Mouse (Mus musculus): ENCODE measurements at regions not wholly inside any gene's neighbourhood (a gene's known extent, or its start where the extent isn't known, plus 50 kb on each side); places are given as distances from the start of the nearest gene placed in this dataset.

DNA sequence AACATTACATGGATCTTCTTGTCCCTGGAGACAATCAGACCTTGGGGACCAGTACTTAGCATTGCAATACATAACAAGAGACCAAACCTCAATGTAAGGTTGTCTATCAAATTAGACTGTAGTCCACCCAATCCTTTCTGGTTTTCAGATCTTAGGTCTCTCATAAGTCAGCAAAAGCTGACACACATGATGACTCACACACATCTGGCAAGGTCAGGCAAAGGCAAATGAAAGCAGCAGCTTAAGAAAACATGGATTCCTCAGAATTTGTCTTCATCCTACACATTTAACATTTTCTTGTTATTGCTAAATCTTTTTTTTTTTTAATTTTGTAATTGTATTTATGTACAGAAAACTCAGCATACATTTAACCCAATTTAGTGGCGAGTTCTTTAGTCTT lies 52.0 kb downstream of the Gm11983 start:
- no peak for DNase-seq (ENCODE audit: low spot score in 2 of 2)

DNA sequence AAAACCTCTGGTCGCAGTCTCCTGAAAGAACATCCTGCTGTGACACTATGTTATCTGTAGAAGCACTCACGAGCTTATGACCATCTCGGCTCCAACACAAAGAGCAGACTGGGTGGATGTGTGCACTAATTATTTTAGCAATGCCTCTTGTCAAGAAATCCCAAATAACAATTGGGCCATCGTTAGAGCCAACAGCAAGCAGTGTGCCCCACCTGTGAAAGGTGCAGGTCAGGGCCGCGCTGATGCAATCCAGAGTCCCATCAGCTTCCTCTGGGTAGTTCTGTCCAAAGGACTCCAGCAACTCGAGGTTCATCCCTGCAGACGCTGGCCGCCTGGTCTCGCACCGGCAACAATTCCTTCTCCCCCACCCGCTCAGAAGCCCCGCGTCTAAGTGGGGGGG lies 54.6 kb downstream of the Gm11983 start:
- DNase-seq (ENCODE audit: low spot score in 2 of 2), result no peak

DNA sequence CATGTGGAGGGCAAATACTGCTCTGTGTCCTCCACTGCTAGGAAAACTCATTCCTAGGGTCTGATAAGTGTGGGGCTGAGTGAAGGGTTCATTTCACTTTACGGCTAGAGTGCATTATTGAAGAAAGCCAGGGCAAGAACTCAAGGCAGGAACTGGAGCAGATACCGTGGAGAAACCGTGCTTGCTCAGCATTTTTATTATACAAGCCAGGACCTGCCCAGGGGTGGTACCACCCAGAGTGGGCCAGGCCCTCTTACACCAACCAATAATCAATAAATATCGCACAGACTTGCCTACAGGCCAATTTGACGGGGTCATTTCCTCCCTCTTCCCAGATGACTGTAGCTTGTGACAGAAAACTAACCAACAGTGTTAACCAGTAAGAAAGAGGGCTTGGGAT lies 57.7 kb downstream of the Gm11983 start:
- no peak for DNase-seq (ENCODE audit: low spot score in 2 of 2)

DNA sequence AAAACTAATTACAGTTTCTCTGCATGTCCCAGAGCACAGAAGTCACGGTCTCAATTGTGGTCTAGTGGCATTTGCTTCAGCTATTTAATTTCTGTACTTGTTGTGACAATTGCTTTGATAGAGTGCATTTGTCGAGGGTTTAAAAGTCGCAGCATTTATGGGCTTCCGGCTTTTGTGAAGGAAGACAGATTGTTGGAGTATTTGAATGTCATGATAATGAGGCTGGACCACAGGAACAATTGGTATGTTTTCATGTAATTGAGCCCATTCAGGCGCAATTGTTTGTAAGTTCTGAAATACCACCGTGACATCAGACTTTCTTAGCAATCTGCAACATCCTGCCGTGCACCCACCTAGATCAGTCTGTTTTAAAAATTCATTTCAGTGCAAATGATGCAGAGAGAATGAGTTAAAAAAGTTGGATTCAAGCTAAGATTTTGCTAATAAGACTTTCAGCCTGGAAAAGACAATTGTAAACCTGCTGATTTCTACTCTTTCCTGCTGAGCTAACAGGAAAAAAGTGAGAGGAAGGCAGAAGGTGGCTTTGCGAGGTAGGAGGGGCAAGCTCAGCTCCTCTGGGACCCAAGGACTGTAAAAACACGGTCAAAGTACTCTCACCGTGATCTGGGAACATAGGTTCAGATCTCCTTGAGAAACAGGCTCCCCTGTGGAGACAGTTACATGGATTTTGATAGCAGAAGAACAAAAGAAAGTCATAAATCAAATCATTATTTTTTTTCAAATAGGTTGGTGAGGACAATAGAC lies 58.7 kb downstream of the Gm11983 start:
- no peak for DNase-seq (ENCODE audit: low spot score in 2 of 2)

DNA sequence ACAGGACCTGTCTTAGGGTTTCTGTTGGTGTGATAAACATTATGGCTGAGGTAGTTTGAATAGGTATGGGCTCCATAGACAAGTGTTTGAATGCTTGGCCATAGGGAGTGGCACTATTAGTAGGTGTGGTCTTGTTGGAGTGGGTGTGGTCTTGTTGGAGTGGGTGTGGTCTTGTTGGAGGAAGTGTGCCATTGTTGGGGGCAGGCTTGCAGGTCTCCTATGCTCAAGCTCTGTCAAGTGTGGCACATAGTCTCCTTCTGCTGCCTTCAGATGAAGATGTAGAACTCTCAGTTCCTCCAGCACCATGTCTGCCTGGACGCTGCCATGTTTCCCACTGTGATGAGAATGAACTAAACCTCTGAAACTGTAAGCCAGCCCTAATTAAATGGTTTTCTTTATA lies 59.9 kb downstream of the Gm11983 start:
- DNase-seq (ENCODE audit: low spot score in 2 of 2), result no peak

DNA sequence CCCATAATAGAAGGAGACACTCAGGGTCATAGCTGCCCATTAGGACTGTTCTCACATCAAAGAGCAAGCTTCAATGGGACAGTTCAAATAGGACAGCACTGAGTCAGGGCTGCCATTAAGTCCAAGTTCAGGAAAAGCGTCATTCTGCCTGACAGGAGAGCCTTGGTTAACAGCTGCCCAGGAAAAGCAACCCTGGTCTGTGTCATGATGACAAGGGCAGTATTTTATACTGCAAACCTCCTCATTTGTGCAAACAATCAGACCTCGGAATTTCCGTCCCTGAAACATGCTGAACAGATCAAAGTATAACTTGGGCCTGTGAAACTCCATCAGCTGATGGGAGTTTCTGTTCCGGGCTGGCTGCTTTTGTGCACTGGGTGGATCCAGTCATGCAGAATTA lies 62.8 kb downstream of the Gm11983 start:
- no peak for DNase-seq (ENCODE audit: low spot score in 2 of 2)

DNA sequence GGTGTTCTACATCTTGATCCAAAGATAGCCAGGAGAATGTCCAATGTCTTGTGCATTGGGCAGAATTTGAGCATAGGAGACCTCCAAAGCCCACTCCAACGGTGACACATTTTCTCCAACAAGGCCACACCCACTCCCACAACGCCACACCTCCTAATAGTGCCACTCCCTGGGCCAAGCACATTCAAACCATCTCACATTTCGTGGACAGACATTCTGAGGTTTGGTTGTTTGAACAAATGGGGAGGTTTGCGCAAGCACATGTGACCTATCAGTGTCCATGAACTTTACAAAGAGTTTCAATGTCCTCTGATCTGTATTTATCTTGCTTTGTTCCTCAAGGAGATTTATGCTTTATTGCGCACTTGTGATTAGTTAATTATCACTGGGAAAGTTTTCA lies 63.5 kb downstream of the Gm11983 start:
- DNase-seq (ENCODE audit: low spot score in 2 of 2), result no peak

DNA sequence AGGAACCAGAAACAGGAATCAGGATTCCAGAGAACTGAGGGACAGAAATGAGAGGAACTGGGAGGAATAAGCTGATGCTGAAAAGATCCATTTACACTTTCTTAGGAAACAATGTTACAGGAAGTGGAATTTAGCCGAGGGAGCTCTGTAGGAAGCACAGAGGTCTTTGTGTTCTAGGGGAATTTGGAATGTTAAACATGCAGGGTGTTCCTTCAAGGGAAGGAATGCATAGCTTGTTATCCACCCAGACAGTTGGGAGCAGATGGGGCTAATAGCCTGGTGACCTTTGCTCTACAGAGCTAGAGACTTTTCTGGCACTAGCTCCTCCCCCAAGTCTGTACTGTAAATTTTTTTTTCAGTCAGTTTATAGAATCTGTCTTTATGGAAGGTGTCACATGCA lies 64.1 kb downstream of the Gm11983 start:
- no peak for DNase-seq (ENCODE audit: low spot score in 2 of 2)

DNA sequence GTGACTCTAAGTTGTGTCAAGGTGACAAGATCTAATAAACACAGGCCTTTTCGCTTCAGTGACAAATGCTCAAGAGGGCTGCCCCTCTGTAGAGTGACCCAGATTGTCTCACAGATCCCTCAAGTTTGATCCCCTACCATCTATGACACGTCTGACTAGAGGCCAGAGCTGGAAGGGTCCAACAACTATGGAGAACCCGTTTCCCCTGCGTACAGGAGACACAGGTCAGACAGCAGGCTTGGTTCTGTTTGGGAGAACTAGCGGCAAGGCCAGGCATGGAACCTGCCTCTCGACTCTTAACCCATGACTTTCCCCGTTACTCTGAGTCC lies 68.1 kb downstream of the Gm11983 start:
- no peak for DNase-seq (ENCODE audit: low spot score in 2 of 2)

DNA sequence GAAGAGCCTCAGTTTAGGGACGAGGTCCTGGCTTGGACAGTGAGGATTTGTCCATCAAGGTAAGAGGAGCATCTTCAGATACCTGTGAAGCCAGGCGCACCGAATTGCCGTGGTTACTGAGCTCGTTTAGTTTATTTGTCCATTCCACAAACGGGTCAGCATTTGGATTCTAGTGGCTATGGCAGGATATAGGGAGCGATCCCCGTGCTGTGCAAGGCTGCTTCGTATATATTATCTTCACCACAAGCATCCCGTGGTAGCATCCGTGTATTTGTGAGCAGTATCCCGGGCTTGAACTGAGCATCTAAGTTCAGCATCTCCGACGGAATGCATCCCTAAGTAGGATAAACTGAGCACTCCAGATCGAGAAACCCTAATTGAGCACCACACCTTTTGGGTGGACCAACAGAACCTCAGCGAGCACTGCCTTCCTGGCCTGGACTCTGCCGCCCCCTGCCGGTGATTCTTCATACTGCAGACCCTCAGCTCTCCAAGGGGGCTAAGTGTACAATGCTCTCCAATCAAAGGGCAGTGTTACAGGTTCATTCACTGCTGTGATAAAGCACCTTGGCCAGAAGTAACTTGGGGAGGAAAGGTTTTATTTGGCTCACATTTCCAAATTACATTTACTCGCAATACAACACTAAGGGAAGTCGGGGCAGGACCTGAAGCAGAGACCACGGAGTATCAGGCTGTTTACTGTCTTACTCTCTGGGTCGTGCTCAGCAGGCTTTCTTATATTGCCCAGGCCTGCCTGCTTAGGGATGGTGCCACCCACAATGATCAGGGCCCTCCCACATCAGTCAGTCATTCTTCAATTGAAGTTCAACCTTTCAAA lies 68.6 kb downstream of the Gm11983 start:
- peak in 1 of 2 experiments; percentile 82 for DNase-seq (ENCODE audit: low spot score in 2 of 2)

DNA sequence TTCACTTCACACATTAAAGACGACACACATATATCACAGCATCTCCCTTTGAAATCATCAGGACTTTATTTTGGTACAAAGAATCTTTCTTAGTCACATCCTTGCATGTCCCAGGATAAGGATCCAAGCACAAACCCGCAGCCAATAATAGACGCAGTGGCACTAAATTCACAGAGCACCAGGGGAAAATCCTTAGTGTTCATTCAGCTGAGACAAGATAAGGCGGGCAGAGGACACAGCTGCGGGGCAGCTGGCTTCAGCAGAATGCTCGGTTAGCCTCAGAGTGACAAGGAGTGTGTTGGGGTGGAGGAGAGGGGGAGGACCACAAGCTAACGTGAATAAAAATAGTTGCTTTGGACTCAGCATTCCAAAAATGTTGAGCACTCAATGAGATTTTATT lies 70.7 kb downstream of the Gm11983 start:
- DNase-seq (ENCODE audit: low spot score in 2 of 2), result no peak

DNA sequence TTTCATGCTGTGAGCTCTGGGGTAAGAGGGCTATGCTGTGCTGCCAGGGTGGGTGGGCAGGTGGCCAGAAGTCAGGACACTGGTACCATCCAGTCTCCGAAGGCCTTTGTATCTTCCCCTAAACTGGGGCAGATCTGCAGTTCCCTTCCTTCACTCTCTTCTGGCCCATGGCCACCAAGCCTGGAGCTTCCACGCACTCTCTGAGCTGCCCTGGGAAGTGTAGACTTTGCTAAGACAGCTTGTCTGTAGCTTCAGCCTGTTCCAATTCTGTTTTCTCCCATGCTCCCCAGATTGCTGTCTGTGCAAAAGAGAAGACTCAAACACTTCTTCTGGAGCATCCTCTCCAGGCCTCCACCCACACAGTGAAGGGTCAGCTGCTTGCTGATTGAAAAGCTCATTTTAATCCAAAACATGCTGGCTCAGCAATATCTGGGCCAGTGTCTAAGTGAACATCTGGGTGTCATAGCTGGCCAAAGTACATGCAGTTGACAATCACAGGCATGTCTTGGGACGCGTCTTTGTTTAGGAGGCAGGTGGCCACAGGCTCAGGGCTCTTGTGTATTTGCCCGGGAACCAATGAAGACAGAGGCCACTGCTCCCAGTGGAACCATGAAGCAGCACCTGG lies 72.0 kb downstream of the Gm11983 start:
- no peak for DNase-seq (ENCODE audit: low spot score in 2 of 2)

DNA sequence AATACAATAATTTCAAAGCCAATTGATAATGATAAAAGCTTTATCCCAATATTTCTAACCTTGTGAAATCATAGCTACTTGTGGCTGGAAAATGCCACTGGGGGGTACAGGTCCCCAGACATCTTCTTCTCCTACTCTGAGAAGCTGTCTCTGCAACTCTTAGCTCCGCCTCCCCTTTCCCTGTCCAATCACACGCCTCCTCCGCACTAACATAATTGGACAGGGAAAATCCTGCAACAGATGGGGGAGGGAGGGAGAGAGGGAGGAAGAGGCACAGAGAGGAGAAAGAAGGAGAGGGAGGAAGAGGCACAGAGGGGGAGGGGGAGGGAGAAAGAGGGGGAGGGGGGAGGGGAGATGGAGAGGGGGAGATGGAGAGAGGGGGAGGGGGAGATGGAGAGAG lies 73.3 kb downstream of the Gm11983 start:
- DNase-seq (ENCODE audit: low spot score in 2 of 2), result no peak

DNA sequence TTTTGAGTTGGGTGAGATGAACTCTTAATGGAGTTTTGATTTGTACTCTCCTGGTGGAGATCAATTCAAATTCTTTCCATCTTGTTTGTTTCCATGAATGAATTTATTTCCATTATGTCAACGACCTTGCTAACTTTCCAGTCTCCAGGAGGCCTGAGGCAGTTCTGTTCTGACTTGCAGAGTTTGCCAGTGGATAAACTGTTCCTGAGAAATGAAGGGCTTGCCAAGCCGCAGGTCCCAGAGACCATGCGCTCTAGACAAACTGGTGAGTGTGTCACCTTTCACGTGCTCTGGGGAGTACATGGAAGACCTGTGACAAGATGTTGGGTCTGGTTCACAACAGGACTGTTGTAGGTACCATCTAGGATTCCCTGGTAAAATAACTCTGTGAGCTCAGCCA lies 74.5 kb downstream of the Gm11983 start:
- no peak for DNase-seq (ENCODE audit: low spot score in 2 of 2)

DNA sequence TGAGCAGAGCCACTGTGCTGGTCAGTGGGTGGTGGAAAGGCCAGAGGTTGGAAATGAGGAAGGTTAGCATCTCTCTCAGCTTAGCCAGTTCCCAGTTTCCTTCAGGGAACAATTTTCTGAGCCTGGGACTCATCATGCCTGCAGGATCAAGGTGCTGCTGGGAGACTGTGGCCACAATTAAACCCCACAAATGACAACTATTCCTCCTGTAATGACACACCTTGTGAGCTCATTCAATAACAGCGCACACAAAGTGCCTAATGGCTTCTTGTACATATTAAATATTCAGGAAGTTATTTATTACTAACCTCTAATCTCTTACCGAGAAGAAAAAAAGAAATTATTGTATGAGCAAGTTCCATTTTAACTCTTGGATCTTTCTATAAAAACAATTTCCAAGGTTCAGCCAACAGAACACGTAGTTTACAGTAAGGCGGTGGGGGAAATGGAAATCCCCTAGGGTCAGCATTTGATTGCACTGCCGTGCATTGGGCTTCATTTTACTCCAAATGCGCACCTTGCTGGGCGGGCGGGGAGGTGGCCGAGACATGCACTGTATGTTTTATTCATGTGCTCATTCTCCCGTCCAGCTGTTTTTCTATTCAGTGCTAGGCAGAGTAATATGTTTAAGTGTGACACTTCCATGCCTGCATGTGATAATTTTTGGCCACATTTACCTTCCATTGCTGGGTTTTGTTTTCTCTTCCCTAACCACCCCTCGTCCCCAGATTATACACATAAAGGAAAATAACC lies 75.4 kb downstream of the Gm11983 start:
- DNase-seq (ENCODE audit: low spot score in 2 of 2), result no peak

DNA sequence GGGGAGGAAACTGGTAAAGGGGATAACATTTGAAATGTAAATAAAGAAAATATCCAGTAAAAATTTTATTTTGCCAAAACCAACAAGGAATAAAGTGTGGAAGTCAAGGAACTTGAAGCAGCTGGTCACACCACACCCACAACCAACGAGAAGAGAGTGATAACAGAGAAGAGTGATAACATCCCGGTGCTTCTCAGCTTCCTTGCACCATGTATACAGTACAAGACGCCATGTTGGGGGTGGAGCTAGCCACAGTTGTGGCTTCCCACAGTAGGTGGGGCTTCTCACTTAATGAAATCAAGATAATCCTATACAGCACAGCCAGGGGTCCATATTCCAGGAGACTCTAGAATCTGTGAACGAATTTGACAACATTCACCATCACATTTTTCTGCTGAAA lies 77.9 kb downstream of the Gm11983 start:
- DNase-seq (ENCODE audit: low spot score in 2 of 2), result no peak

DNA sequence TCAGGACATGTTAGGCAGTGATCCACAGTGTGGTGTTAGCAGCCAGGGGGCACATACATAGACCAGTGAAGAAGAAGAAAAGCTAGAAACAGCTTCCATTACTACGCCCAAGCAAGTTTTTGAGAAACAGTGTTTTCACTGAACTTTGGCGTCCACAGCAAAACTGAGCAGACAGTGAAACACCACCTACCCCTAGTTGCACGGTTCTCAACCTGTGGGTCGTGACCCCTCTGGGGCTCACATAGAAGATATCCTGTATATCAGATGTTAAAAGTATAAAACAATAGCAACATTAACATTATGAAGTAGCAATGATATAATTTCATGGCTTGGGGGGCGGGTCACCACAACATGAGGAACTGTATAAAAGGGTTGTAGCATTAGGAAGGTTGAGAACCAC lies 81.1 kb downstream of the Ramp3 start:
- DNase-seq (ENCODE audit: low spot score in 2 of 2), result no peak

DNA sequence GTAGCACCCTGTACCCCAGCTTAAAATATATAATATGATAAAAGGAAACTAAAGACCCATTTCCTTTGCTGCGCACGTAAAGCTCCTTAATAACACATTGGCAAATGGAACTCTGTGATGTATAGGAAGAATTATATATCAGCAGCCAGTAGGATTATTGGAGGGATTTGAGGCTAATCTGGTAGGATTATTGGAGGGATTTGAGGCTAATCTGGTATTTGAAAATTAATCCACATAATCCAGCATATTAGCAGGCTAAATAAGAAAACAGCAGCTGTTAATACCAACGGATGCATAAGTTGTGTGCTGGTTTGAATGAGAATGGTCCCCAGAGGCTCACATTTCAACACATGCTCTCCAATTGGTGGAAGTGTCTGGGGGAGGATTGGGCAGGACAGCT lies 80.3 kb downstream of the Ramp3 start:
- DNase-seq (ENCODE audit: low spot score in 2 of 2), result no peak

DNA sequence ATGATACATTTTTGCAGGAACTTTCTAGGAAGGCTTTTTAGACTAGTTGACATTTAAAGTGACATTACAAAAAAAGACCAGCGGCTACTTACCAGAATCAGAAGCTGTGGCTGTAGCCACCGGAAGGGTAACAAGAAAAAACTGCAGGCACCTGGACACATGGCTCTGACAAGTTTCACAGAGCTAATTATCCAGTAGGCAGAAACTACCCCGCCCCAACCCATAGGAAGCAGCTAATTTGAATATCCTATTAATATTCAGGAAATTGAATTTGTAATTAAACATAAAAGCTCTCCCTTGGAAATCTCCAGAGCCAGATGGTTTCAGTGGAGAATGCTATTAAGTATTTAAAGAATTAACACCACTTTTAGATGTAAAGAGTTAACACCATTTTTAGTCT lies 79.8 kb downstream of the Ramp3 start:
- no peak for DNase-seq (ENCODE audit: low spot score in 2 of 2)

DNA sequence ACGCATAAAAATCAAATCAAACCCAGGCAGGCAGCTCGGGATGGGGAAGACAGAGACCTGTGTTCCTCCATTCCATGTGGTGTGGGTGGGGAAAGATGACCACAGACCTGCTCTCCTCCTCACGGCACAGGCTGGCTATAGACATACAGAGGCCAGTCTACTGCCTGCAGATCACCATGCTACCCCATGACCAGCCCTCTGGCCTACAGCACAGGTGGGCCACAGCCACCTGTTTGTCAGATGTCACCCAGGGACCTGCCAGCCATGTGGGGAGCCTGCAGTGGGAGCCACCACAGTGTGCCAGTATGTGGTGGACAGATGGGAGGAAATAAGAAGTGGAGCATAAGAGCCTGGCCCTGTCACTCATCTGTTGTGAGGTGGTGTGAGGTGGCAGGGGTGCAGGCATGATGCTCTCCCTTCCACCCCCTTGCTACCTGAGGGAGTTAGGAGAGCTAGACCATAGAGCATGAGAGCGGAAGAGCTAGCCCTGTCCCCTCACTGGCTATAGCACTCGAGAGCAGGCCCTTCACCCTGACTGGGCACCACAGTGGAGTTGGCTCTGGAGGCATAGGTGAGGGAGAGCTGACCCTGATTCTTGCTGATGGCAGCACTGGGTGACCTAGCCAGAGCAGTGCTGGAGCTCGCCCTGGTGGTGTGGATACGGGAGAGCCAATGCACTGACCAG lies 76.6 kb downstream of the Ramp3 start:
- no peak for DNase-seq (ENCODE audit: low spot score in 2 of 2)

DNA sequence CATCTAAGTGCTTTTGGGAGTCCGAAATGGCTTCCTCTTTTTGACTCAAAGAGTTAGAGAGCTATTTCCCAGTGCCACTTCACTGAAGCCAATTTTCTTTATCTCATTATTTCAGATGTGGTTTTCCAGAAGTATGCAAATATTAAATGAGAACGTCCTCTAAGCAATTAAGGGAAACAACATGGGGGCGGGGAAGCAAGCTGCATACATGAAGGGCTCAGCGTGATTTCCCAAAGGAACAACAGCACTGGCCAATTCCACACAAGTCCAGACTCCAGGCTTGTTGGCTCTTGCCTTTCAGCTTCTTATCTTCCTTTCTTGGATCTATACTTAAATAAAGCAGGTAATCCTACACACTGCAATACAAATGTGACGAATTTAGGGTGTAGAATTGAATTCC lies 73.2 kb downstream of the Ramp3 start:
- DNase-seq (ENCODE audit: low spot score in 2 of 2), result no peak
